Mouse (Mus musculus) CH12.LX (cell line): Measurements from ENCODE around the gene Snai3. TPM values are rescaled to one million over a fixed set of nuclear protein-coding genes. Genes with fewer than 3 reads are reported as not detected.

Source experiments
- DNase-seq: peaks from one replicate; pipeline ENCODE4 v3.0.0-alpha.2; 2013; ENCODE audit errors: extremely low read depth
- H3K27ac ChIP-seq: 2 replicates; pipeline ENCODE4 v1.5.1; 2012; ENCODE audit warnings: low read depth, mild to moderate bottlenecking, control low read depth, moderate library complexity; ENCODE audit not compliant: insufficient read depth
- H3K27me3 ChIP-seq: replicated peaks from 2 replicates; pipeline ENCODE3; 2012; ENCODE audit warnings: inconsistent platforms
- H3K36me3 ChIP-seq, 2 experiments: replicated peaks in 1 of 2; 2 replicates each; pipeline versions ENCODE3 to v1.6.1; 2012; ENCODE audit warnings: inconsistent platforms in 1 of 2, low read length in 1 of 2, mild to moderate bottlenecking in 1 of 2, mixed read lengths in 1 of 2, moderate library complexity in 1 of 2; ENCODE audit not compliant: control insufficient read depth in 1 of 2, insufficient read depth in 1 of 2
- H3K4me1 ChIP-seq, 2 experiments: 2 replicates each; pipeline ENCODE4 v1.6.1; 2012; ENCODE audit warnings: inconsistent platforms in 1 of 2, moderate library complexity in 1 of 2; ENCODE audit not compliant: insufficient read depth in 2 of 2, control insufficient read depth in 1 of 2
- H3K4me2 ChIP-seq: 2 replicates; pipeline ENCODE4 v1.6.1; 2012; ENCODE audit warnings: low read depth, mild to moderate bottlenecking, control low read depth; ENCODE audit not compliant: poor library complexity, insufficient read depth, severe bottlenecking
- H3K4me3 ChIP-seq, 3 experiments: fragments of 150-350 bp in 1 of 3; sonication (generic) in 1 of 3; replicated peaks in 1 of 3; 2 replicates each; pipeline versions ENCODE3 to v1.5.1; 2011 to 2012; ENCODE audit warnings: low read depth in 2 of 3, low read length in 2 of 3, mild to moderate bottlenecking in 2 of 3, moderate library complexity in 2 of 3, control low read depth in 1 of 3, improper control_type of control experiment in 1 of 3, inconsistent platforms in 1 of 3, mixed read lengths in 1 of 3; ENCODE audit not compliant: poor library complexity in 1 of 3
- H3K79me2 ChIP-seq: replicated peaks from 2 replicates; pipeline ENCODE4 v1.6.1; 2012; ENCODE audit warnings: mild to moderate bottlenecking, moderate library complexity; ENCODE audit not compliant: control insufficient read depth, poor library complexity, insufficient read depth, severe bottlenecking; ENCODE audit errors: extremely low read depth
- H3K9ac ChIP-seq: 2 replicates; pipeline ENCODE4 v1.6.1; 2012; ENCODE audit warnings: low read depth, mild to moderate bottlenecking, control low read depth, moderate library complexity; ENCODE audit not compliant: insufficient read depth
- H3K9me3 ChIP-seq: replicated peaks from 2 replicates; pipeline ENCODE3; 2012; ENCODE audit warnings: low read length, inconsistent platforms, mixed read lengths
- BHLHE40 ChIP-seq: IDR thresholded peaks from 2 replicates; pipeline ENCODE4 v1.6.1; 2011; ENCODE audit warnings: mild to moderate bottlenecking, low read depth, low read length, improper control_type of control experiment
- CHD2 ChIP-seq: IDR thresholded peaks from 2 replicates; pipeline ENCODE4 v1.6.1; 2011; ENCODE audit warnings: low read length, improper control_type of control experiment
- CTCF ChIP-seq, 2 experiments: IDR thresholded peaks in 1 of 2; conservative IDR thresholded peaks in 1 of 2; 2 replicates each; pipeline ENCODE4 v1.5.1; 2011 to 2012; ENCODE audit warnings: low read depth in 2 of 2, low read length in 2 of 2, improper control_type of control experiment in 1 of 2, inconsistent platforms in 1 of 2, mild to moderate bottlenecking in 1 of 2, moderate library complexity in 1 of 2
- E2F4 ChIP-seq: IDR thresholded peaks from 2 replicates; pipeline ENCODE4 v1.6.1; 2011; ENCODE audit warnings: low read depth, low read length, improper control_type of control experiment; ENCODE audit not compliant: insufficient replicate concordance
- ETS1 ChIP-seq: conservative IDR thresholded peaks from 2 replicates; pipeline ENCODE4 v1.6.1; 2012; ENCODE audit warnings: low read depth, mild to moderate bottlenecking, inconsistent platforms, low read length, improper control_type of control experiment, moderate library complexity
- GABPA ChIP-seq: IDR thresholded peaks from 2 replicates; pipeline ENCODE4 v1.6.1; 2012; ENCODE audit warnings: low read depth, low read length, improper control_type of control experiment, inconsistent platforms; ENCODE audit not compliant: insufficient replicate concordance
- IRF4 ChIP-seq: IDR thresholded peaks from 2 replicates; pipeline ENCODE4 v1.6.1; 2014; ENCODE audit warnings: low read depth, mild to moderate bottlenecking, inconsistent platforms, low read length, improper control_type of control experiment
- JUND ChIP-seq: conservative IDR thresholded peaks from 2 replicates; pipeline ENCODE4 v1.6.1; 2011; ENCODE audit warnings: low read depth, low read length, improper control_type of control experiment
- KAT2A ChIP-seq: IDR thresholded peaks from 2 replicates; pipeline ENCODE4 v1.6.1; 2012; ENCODE audit warnings: low read length, improper control_type of control experiment, inconsistent platforms; ENCODE audit not compliant: insufficient replicate concordance
- MAFK ChIP-seq: IDR thresholded peaks from 2 replicates; pipeline ENCODE4 v1.6.1; 2011; ENCODE audit warnings: low read length, improper control_type of control experiment; ENCODE audit not compliant: insufficient replicate concordance
- MAX ChIP-seq: IDR thresholded peaks from 2 replicates; pipeline ENCODE4 v1.6.1; 2011; ENCODE audit warnings: low read length, improper control_type of control experiment
- MYC ChIP-seq: IDR thresholded peaks from 2 replicates; pipeline ENCODE4 v1.6.1; 2011; ENCODE audit warnings: low read depth, mild to moderate bottlenecking, improper control_type of control experiment, low read length
- NRF1 ChIP-seq: IDR thresholded peaks from 2 replicates; pipeline ENCODE4 v1.6.1; 2014; ENCODE audit warnings: low read depth, mild to moderate bottlenecking, inconsistent platforms, low read length, improper control_type of control experiment, moderate library complexity
- POLR2A ChIP-seq: IDR thresholded peaks from 2 replicates; pipeline ENCODE4 v1.6.1; 2011; ENCODE audit warnings: low read depth, mild to moderate bottlenecking, improper control_type of control experiment, low read length
- RCOR1 ChIP-seq: conservative IDR thresholded peaks from 2 replicates; pipeline ENCODE4 v1.6.1; 2012; ENCODE audit warnings: low read depth, mild to moderate bottlenecking, inconsistent platforms, low read length, improper control_type of control experiment
- TBP ChIP-seq: conservative IDR thresholded peaks from 2 replicates; pipeline ENCODE4 v1.6.1; 2011; ENCODE audit warnings: low read depth, low read length, improper control_type of control experiment
- TCF12 ChIP-seq: IDR thresholded peaks from 2 replicates; pipeline ENCODE4 v1.6.1; 2014; ENCODE audit warnings: low read depth, mild to moderate bottlenecking, inconsistent platforms, low read length, improper control_type of control experiment
- UBTF ChIP-seq: IDR thresholded peaks from 2 replicates; pipeline ENCODE4 v1.6.1; 2012; ENCODE audit warnings: low read depth, mild to moderate bottlenecking, inconsistent platforms, low read length, improper control_type of control experiment, moderate library complexity
- ZKSCAN1 ChIP-seq: IDR thresholded peaks from 2 replicates; pipeline ENCODE4 v1.6.1; 2012; ENCODE audit warnings: low read depth, inconsistent platforms, low read length, improper control_type of control experiment, borderline replicate concordance
- ZNF384 ChIP-seq: IDR thresholded peaks from 2 replicates; pipeline ENCODE4 v1.6.1; 2012; ENCODE audit warnings: low read depth, low read length, improper control_type of control experiment, inconsistent platforms
- dilution Hi-C: fragments of 300-500 bp; cut with MboI; formaldehyde crosslinking; loops from 2 replicates; pipeline ENCODE4 v1.14.3; 2020; ENCODE audit warnings: low sequenced_read_pairs; ENCODE audit not compliant: extremely low pct_unique_long_range_greater_than_20kb, extremely low pct_ligation_motif_present
- in situ Hi-C: fragments of 300-500 bp; cut with MboI; formaldehyde crosslinking; loops from 3 replicates; pipeline ENCODE4 v1.14.3; 2019; ENCODE audit warnings: low sequenced_read_pairs, low pct_ligation_motif_present, low pct_unique_long_range_greater_than_20kb, mixed read lengths
- polyA plus RNA-seq: library from polyadenylated mRNA; unstranded; fragments of >175 nt; gene quantifications from 2 replicates; pipeline ENCODE4 v1.2.1, GENCODE M21; 2012; ENCODE audit warnings: low read depth; ENCODE audit not compliant: insufficient read length
- total RNA-seq, 2 experiments: library from RNA; depleted of rRNA; stranded (reverse); fragments of 300-350 nt in 1 of 2; fragments of >200 nt in 1 of 2; gene quantifications; 2 replicates each; pipeline ENCODE4 v1.2.3; 2012 to 2014

Gene Snai3
- total and polyA plus RNA-seq, 3 experiments: 0.19 to 0.47 (median 0.44) TPM

DNA sequence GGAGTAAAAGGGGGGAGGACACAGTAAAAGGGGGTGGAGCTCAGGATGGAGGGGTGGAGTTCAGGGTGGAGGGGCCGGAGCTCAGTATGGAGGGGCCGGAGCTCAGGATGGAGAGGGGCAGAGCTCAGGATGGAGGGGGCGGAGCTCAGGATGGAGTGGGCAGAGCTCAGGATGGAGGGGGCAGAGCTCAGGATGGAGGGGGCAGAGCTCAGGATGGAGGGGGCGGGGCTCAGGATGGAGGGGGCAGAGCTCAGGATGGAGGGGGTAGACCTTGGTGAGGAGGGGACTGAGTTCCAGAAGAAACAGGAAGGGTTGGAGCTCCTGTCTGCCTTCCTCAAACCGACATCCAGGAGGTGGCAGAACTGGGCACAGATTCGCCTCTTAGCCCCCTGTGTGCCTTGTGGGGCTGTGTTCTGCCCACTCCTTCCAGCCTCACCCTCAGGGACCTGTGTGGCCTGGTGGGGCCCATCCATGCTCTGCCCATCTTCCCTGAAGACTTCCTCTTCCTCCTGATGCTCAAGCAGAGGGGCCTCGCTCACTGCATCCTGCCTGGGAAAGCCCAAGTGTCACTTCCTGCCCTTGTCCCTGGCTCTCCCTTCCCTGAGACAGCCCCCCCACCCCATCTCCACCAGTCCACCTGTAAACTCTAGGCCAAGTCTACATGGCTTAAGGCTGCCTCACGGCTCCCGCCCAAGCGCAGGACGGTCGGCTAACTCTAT, 36.6 kb upstream of the Snai3 start:
- TF ChIP-seq GABPA: no peak
- TF ChIP-seq ZNF384: no peak
- TF ChIP-seq MAX: no peak
- TF ChIP-seq CHD2: no peak
- Histone ChIP-seq H3K4me3 (no peak overlapping the region), H3K36me3 (peaks cover 84 to 97% of the 10 kb centered on the region in 2 experiments), H3K4me2 (no peak overlapping the region), H3K9me3 (no peaks in the 10 kb centered on the region), H3K27me3 (no peaks in the 10 kb centered on the region), H3K4me1 (peaks cover 3 to 11% of the 10 kb centered on the region in 2 experiments; a peak in 2 of 4 replicates), H3K27ac (no peak overlapping the region), H3K79me2 (no peaks in the 10 kb centered on the region), H3K9ac (no peak overlapping the region)
- in situ Hi-C loops: no loop called here
- dilution Hi-C loops: no loop called here
- no peak for DNase-seq

GRCm38 (mm10) chr8:122488387-122488786, 27.9 kb upstream of the Snai3 start:
- dilution Hi-C loops (no loop called here), in situ Hi-C loops (no loop called here)
- H3K4me1 ChIP-seq: peaks cover 3 to 4% of the 10 kb centered on the region in 2 experiments; a peak in 1 of 4 replicates
- no peaks in the 10 kb centered on the region for H3K27me3 ChIP-seq
- DNase-seq: no peak
- H3K4me3 ChIP-seq: no peak overlapping the region
- H3K9ac ChIP-seq: no peak overlapping the region
- H3K27ac ChIP-seq: no peak overlapping the region
- TF ChIP-seq ETS1 (no peak), NRF1 (no peak), MAFK (no peak), BHLHE40 (no peak), ZKSCAN1 (no peak), TBP (no peak), E2F4 (no peak), JUND (no peak), IRF4 (no peak), RCOR1 (no peak), CHD2 (no peak), KAT2A (no peak), CTCF (conservative IDR thresholded peaks at IDR 0.05 in 1 of 2, IDR thresholded peaks at IDR 0.05 in 1 of 2; ENCODE audit: low read depth in 2 of 2, low read length in 2 of 2) (no peak), TCF12 (no peak), MYC (no peak), POLR2A (no peak), UBTF (no peak)
- no peaks in the 10 kb centered on the region for H3K79me2 ChIP-seq
- H3K9me3 ChIP-seq: peaks cover 9% of the 10 kb centered on the region
- no peak overlapping the region for H3K4me2 ChIP-seq
- H3K36me3 ChIP-seq: peaks cover 93 to 97% of the 10 kb centered on the region in 2 experiments
